Mouse (Mus musculus): ENCODE results near the gene A730015C16Rik. TPM values are rescaled to one million over a fixed set of nuclear protein-coding genes. Genes with fewer than 3 reads are reported as not detected.

The A730015C16Rik gene
- polyA plus RNA-seq (2014; fragmentation: Nextera tagmentation; extraction: Ambion mirVana): 0.87 and 1.2 TPM in 2 replicates

GRCm38 (mm10) chr4:108848505-108848848, at the start of gene A730015C16Rik:
Gene A730015C16Rik, minus strand, starts transcription at chr4:108848619.
- Histone ChIP-seq H3K4me1 (replicated peaks; ENCODE audit: control insufficient read depth, insufficient read depth, low read length) (peaks cover 17% of the 10 kb centered on the region), H3K4me3 (replicated peaks; ENCODE audit: low read length) (peak within 1 kb of the TSS; percentile 68), H3K36me3 (replicated peaks; ENCODE audit: control insufficient read depth, insufficient read depth) (peaks cover 17% of the 10 kb centered on the region), H3K9ac (peak within 1 kb of the TSS; percentile 65), H3K27me3 (ENCODE audit: control insufficient read depth, insufficient read depth, low read length) (no peaks in the 10 kb centered on the region), H3K9me3 (ENCODE audit: control insufficient read depth, low read length) (no peaks in the 10 kb centered on the region), H3K4me2 (replicated peaks) (peak within 1 kb of the TSS; percentile 87), H3K27ac (peak within 1 kb of the TSS; percentile 85)
- WGBS: 12% methylated on average over 20 of the region's 20 CpGs
- ATAC-seq (ENCODE audit: low FRiP score): peak; percentile 8; the same call in 1 of the 2 replicates
- DNase-seq (ENCODE audit: low spot score): no peak

DNA sequence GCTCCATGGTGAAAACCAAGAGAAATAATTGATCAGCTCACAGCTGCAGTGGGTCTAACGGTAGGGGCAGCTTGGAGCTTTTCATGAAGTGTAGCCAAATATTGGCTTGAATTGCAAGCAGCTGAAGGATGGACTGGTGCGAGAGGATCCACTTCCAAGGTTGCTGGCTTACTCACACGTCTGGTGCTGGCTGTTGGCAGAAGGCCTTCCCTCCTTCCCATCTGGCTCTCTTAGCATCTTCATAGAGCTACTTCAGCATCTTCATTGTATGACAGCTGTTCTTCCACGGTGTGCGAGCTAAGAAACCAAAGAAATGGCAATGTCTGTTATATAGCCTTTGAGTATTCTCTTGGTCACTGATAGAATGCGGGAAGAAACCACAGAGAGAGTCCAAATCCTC, 42.5 kb upstream of the A730015C16Rik start:
- Histone ChIP-seq H3K27me3 (ENCODE audit: control insufficient read depth, insufficient read depth, low read length) (no peaks in the 10 kb centered on the region), H3K9me3 (ENCODE audit: control insufficient read depth, low read length) (no peaks in the 10 kb centered on the region), H3K27ac (no peak overlapping the region), H3K36me3 (replicated peaks; ENCODE audit: control insufficient read depth, insufficient read depth) (0 out of 2 replicates have a peak, but pooled peaks cover 3% of the 10 kb centered on the region), H3K4me1 (replicated peaks; ENCODE audit: control insufficient read depth, insufficient read depth, low read length) (no peaks in the 10 kb centered on the region), H3K4me3 (replicated peaks; ENCODE audit: low read length) (no peak overlapping the region), H3K4me2 (replicated peaks) (no peak overlapping the region), H3K9ac (no peak overlapping the region)
- ATAC-seq (ENCODE audit: low FRiP score): no peak
- no peak for DNase-seq (ENCODE audit: low spot score)
- 92% methylated on average over 6 of the region's 6 CpGs for WGBS

- no peak for ATAC-seq (ENCODE audit: low FRiP score)
- Histone ChIP-seq H3K4me1 (replicated peaks; ENCODE audit: control insufficient read depth, insufficient read depth, low read length) (no peaks in the 10 kb centered on the region), H3K36me3 (replicated peaks; ENCODE audit: control insufficient read depth, insufficient read depth) (0 out of 2 replicates have a peak, but pooled peaks cover 3% of the 10 kb centered on the region), H3K4me3 (replicated peaks; ENCODE audit: low read length) (no peak overlapping the region), H3K4me2 (replicated peaks) (no peak overlapping the region), H3K27me3 (ENCODE audit: control insufficient read depth, insufficient read depth, low read length) (no peaks in the 10 kb centered on the region), H3K27ac (no peak overlapping the region), H3K9ac (no peak overlapping the region), H3K9me3 (ENCODE audit: control insufficient read depth, low read length) (no peaks in the 10 kb centered on the region)
- 91% methylated on average over 4 of the region's 4 CpGs for WGBS
- no peak for DNase-seq (ENCODE audit: low spot score)
Measured at GRCm38 (mm10) chr4:108887456-108887855, 39.0 kb upstream of the A730015C16Rik start.

GRCm38 (mm10) chr4:108883815-108884214, 35.4 kb upstream of the A730015C16Rik start:
- DNase-seq (ENCODE audit: low spot score) (no peak), ATAC-seq (ENCODE audit: low FRiP score) (no peak)
- no peaks in the 10 kb centered on the region for H3K27me3 ChIP-seq (ENCODE audit: control insufficient read depth, insufficient read depth, low read length)
- no peaks in the 10 kb centered on the region for H3K9me3 ChIP-seq (ENCODE audit: control insufficient read depth, low read length)
- 0 out of 2 replicates have a peak, but pooled peaks cover 3% of the 10 kb centered on the region for H3K36me3 ChIP-seq (replicated peaks; ENCODE audit: control insufficient read depth, insufficient read depth)
- 50% methylated on average over 12 of the region's 13 CpGs for WGBS
- no peak overlapping the region for H3K9ac ChIP-seq
- H3K4me1 ChIP-seq (replicated peaks; ENCODE audit: control insufficient read depth, insufficient read depth, low read length): no peaks in the 10 kb centered on the region
- no peak overlapping the region for H3K4me2 ChIP-seq (replicated peaks)
- H3K27ac ChIP-seq: 0 out of 2 replicates have a peak overlapping the region, but pooled peaks have one; percentile 21
- no peak overlapping the region for H3K4me3 ChIP-seq (replicated peaks; ENCODE audit: low read length)

DNA sequence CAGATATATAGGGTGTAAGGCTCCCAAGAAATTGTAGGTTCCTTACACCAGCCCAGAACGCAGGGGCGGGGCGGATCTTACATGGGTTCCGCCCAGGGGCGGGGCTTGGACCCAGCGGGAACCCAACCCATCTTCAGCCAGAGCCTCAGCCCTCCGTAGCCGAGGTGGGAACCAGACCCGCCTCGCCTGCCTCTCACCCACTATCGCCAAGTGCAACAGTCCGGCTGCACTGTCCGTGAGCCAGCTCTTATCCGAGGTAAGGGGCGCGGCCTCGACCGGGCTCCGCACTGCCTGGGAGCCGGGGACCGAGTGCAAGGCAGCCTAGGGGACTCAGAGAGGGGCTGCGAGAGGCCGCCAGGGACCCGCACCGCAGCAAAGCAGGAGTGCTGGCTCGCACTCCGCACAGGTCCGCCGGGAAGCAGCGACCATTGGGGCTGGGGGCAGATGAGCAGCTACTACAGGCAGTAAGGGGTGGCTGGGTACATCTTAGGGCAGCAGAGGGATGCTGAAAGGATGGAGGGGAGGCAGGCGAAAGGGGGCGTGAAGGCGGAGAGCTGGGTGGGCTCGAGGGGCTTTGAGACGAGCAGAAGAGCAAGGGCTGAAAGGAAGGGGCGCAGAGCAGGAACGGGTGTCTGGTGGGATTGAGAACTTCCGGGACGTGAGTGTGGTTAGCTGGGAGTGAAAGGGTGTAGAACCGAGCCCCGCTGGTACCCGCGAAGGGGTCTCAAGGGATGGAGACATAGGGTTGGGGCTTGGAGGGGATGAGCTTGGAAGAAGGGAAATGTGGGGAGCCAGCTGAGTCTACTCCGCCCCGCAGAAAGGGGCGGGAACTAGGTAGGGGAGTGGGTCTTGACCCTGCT, 30.8 kb upstream of the A730015C16Rik start, which contains the start of gene Rab3b:
Gene Rab3b (plus strand): TSS at position 101 of the 860 bp plus-strand sequence.
- Histone ChIP-seq H3K4me1 (replicated peaks; ENCODE audit: control insufficient read depth, insufficient read depth, low read length) (no peaks in the 10 kb centered on the region), H3K4me3 (replicated peaks; ENCODE audit: low read length) (peak within 1 kb of the TSS; percentile 74), H3K36me3 (replicated peaks; ENCODE audit: control insufficient read depth, insufficient read depth) (no peaks in the 10 kb centered on the region), H3K27ac (peak within 1 kb of the TSS; percentile 70), H3K4me2 (replicated peaks) (peak within 1 kb of the TSS; percentile 91), H3K9me3 (ENCODE audit: control insufficient read depth, low read length) (no peaks in the 10 kb centered on the region), H3K9ac (peak within 1 kb of the TSS; percentile 81), H3K27me3 (ENCODE audit: control insufficient read depth, insufficient read depth, low read length) (no peaks in the 10 kb centered on the region)
- under 1% methylated on average over 46 of the region's 46 CpGs for WGBS
- peak; percentile 93 for ATAC-seq (ENCODE audit: low FRiP score)
- DNase-seq (ENCODE audit: low spot score): peak; percentile 78

DNA sequence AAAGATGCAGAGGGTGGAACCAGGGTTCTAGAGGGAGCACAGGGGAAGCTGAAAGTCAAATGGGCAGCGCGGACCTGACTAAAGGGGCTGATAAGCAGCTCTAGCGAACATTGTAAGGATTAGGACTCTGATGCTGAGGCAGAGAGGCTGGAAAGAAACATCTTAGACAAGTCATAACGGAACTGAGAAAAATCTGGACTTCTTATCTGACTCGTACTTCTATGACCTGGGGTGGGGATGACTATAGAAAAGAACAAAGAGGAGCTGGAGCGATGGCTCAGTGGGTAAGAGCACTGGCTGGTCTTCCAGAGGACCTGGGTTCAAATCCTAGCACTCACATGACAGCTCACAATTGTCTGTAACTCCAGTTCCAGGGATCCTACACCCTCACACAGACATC, 29.5 kb upstream of the A730015C16Rik start:
- H3K9ac ChIP-seq: no peak overlapping the region
- H3K4me3 ChIP-seq (replicated peaks; ENCODE audit: low read length): no peak overlapping the region
- 85% methylated on average over 6 of the region's 6 CpGs for WGBS
- H3K36me3 ChIP-seq (replicated peaks; ENCODE audit: control insufficient read depth, insufficient read depth): no peaks in the 10 kb centered on the region
- ATAC-seq (ENCODE audit: low FRiP score) (no peak), DNase-seq (ENCODE audit: low spot score) (no peak)
- no peak overlapping the region for H3K4me2 ChIP-seq (replicated peaks)
- no peaks in the 10 kb centered on the region for H3K27me3 ChIP-seq (ENCODE audit: control insufficient read depth, insufficient read depth, low read length)
- H3K4me1 ChIP-seq (replicated peaks; ENCODE audit: control insufficient read depth, insufficient read depth, low read length): no peaks in the 10 kb centered on the region
- no peak overlapping the region for H3K27ac ChIP-seq
- no peaks in the 10 kb centered on the region for H3K9me3 ChIP-seq (ENCODE audit: control insufficient read depth, low read length)

DNA sequence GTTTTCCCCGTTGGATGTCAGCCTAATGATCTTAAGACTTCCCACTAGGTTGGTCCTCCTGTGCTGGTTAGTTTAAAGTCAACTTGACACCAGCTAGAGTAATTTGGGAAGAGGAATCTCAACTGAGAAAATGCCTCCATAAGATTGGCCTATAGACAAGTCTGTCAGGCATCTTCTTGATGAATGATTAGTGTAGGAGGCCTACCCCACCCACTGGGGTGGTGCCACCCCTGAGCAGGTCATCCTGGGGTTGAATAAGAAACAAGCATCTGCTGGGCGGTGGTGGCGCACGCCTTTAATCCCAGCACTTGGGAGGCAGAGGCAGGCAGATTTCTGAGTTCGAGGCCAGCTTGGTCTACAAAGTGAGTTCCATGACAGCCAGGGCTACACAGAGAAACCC, 25.3 kb upstream of the A730015C16Rik start:
- WGBS: 87% methylated on average over 5 of the region's 5 CpGs
- Histone ChIP-seq H3K9me3 (ENCODE audit: control insufficient read depth, low read length) (no peaks in the 10 kb centered on the region), H3K4me3 (replicated peaks; ENCODE audit: low read length) (no peak overlapping the region), H3K4me1 (replicated peaks; ENCODE audit: control insufficient read depth, insufficient read depth, low read length) (no peaks in the 10 kb centered on the region), H3K9ac (no peak overlapping the region), H3K27ac (no peak overlapping the region), H3K36me3 (replicated peaks; ENCODE audit: control insufficient read depth, insufficient read depth) (no peaks in the 10 kb centered on the region), H3K4me2 (replicated peaks) (no peak overlapping the region), H3K27me3 (ENCODE audit: control insufficient read depth, insufficient read depth, low read length) (no peaks in the 10 kb centered on the region)
- no peak for ATAC-seq (ENCODE audit: low FRiP score)
- DNase-seq (ENCODE audit: low spot score): no peak

DNA sequence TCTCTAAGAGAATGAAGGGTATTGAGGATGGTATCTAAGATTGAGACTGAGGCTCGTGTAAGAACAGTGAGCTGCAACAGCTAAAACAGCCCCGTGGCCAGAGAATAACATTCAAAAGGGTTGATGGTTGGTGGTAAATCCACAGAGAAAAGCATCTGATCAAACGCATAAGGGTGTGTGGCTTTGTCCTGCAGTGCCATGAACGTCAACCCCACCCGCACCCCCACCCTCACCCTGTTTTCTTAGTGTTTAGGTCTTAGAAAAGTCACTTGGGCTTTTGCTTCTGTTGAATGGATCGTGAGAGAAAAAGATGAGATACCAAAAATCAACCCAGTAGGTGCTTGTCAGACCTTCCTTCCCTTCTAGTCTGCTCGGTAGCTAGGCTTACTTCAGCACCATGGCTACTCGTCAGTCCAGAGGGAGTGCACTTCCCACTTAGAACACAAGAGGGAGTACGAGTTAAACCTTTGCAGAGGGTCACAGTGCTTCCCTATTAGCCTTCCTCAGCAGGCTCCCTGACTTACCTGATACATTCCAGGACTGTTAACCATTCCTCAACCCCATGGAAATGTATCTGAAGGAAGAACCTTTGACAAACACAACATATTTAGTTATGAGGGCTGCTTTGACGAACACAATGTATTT, 21.4 kb upstream of the A730015C16Rik start:
- WGBS: 39% methylated on average over 10 of the region's 10 CpGs
- peak; percentile 86 for ATAC-seq (ENCODE audit: low FRiP score)

DNA sequence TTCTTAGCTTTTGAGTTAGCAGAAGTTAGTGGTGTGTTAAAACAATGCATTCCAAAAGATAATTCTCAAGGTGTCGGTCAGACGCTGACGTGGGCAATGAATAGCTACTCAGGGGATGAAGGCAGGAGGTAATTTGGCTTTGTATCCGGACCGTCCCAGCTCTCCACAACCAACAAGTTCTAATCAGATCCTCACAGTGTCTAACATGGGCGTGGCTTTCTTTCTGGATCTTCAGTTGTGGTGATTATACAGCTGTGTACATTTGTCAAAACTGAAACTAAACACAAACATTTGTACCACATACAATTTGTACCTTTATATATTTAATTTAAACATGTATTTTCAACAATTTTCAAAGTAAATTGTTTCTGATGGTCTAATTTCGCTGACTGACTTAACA, 18.4 kb upstream of the A730015C16Rik start:
- WGBS: 86% methylated on average over 7 of the region's 7 CpGs
- Histone ChIP-seq H3K4me1 (replicated peaks; ENCODE audit: control insufficient read depth, insufficient read depth, low read length) (no peaks in the 10 kb centered on the region), H3K9me3 (ENCODE audit: control insufficient read depth, low read length) (no peaks in the 10 kb centered on the region), H3K9ac (no peak overlapping the region), H3K4me2 (replicated peaks) (no peak overlapping the region), H3K36me3 (replicated peaks; ENCODE audit: control insufficient read depth, insufficient read depth) (peaks cover 27% of the 10 kb centered on the region), H3K4me3 (replicated peaks; ENCODE audit: low read length) (no peak overlapping the region), H3K27ac (no peak overlapping the region), H3K27me3 (ENCODE audit: control insufficient read depth, insufficient read depth, low read length) (no peaks in the 10 kb centered on the region)
- DNase-seq (ENCODE audit: low spot score) (no peak), ATAC-seq (ENCODE audit: low FRiP score) (no peak)

More for the DNA sequence above, 21.4 kb upstream of the A730015C16Rik start:
- peak; percentile 99 for DNase-seq (ENCODE audit: low spot score)
- no peak overlapping the region for H3K4me3 ChIP-seq (replicated peaks; ENCODE audit: low read length)
- H3K36me3 ChIP-seq (replicated peaks; ENCODE audit: control insufficient read depth, insufficient read depth): 0 out of 2 replicates have a peak, but pooled peaks cover 1% of the 10 kb centered on the region
- H3K4me2 ChIP-seq (replicated peaks): no peak overlapping the region
- H3K27me3 ChIP-seq (ENCODE audit: control insufficient read depth, insufficient read depth, low read length): no peaks in the 10 kb centered on the region
- H3K9me3 ChIP-seq (ENCODE audit: control insufficient read depth, low read length): no peaks in the 10 kb centered on the region
- no peak overlapping the region for H3K9ac ChIP-seq
- no peaks in the 10 kb centered on the region for H3K4me1 ChIP-seq (replicated peaks; ENCODE audit: control insufficient read depth, insufficient read depth, low read length)
- no peak overlapping the region for H3K27ac ChIP-seq
